Mouse (Mus musculus) macrophage (primary cell): Measurements from ENCODE around the gene Celsr1. TPM values are rescaled to one million over a fixed set of nuclear protein-coding genes. Genes with fewer than 3 reads are reported as not detected.

Experiments
- H3K27ac ChIP-seq: fragments of 350-480 bp; formaldehyde crosslinking; 2 replicates; pipeline ENCODE4 v1.9.0; 2021
- H3K36me3 ChIP-seq: fragments of 350-480 bp; formaldehyde crosslinking; 2 replicates; pipeline ENCODE4 v1.9.0; 2021; ENCODE audit errors: inconsistent target
- H3K4me3 ChIP-seq: fragments of 350-480 bp; formaldehyde crosslinking; 2 replicates; pipeline ENCODE4 v1.9.0; 2021; ENCODE audit errors: inconsistent target
- H3K79me2 ChIP-seq: fragments of 350-480 bp; formaldehyde crosslinking; 2 replicates; pipeline ENCODE4 v1.9.0; 2021; ENCODE audit errors: inconsistent target
- WGBS: methylation state at CpG from one replicate; pipeline ENCODE4 v1.1.7; 2026; ENCODE audit warnings: inconsistent platforms; ENCODE audit not compliant: missing documents; 5-methylcytosine and 5-hydroxymethylcytosine counted together
- polyA plus RNA-seq: library from polyadenylated mRNA; stranded (reverse); fragments of 250-400 nt; gene quantifications from 3 replicates; pipeline ENCODE4 v1.2.4, GENCODE M21; 2018; ENCODE audit warnings: inconsistent platforms

Celsr1 gene
- polyA plus RNA-seq, 1 experiment from 2014 or later, result not detected

GRCm38 (mm10) chr15:85953458-85953857 lies 80.1 kb downstream of the Celsr1 start:
- no peak overlapping the region for H3K27ac ChIP-seq
- H3K4me3 ChIP-seq, result no peak overlapping the region
- WGBS, result 47% methylated on average over 6 of the region's 6 CpGs
- no peaks in the 10 kb centered on the region for H3K79me2 ChIP-seq
- H3K36me3 ChIP-seq, result no peaks in the 10 kb centered on the region

DNA sequence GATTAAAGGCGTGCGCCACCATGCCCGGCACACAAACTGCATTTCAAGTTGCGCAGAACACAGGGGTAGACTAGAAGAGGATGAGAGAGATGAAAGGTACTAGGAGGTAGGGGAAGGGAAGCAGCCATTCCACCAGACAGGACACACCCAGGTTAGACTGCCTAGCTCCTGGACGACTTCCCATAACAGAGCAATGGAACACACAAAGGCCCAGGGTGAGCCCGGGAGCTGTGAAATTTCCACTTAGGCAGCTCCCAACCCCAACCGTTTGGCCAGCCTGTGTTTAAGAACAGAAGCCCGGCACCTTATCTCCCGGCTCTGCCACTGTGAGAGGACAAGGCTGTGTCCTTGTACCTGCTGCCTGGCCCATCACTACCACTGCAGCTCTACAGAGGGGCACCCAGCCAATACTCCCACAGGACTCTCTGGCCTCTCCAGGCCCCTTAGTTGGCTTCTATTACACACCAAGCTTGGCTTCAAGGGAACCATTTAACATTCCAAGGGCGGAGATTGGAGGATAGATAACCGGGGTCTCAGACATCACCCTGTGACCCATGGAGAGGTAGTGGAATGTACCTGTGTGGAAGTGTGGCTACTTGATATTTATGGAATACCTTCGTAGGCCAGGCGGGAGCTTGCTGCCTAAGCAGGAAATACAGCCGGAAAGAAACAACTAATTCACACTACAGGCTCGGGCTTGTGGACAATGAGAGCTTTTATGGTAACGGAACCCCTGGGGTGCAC lies 84.0 kb downstream of the Celsr1 start:
- WGBS, result 94% methylated on average over 16 of the region's 16 CpGs

GRCm38 (mm10) chr15:85947967-85948366 lies 85.6 kb downstream of the Celsr1 start:
- 91% methylated on average over 8 of the region's 8 CpGs for WGBS
- H3K27ac ChIP-seq, result no peak overlapping the region
- H3K4me3 ChIP-seq, result no peak overlapping the region

More for the DNA sequence above, 84.0 kb downstream of the Celsr1 start:
- H3K79me2 ChIP-seq, result no peaks in the 10 kb centered on the region
- no peak overlapping the region for H3K4me3 ChIP-seq
- no peaks in the 10 kb centered on the region for H3K36me3 ChIP-seq
- no peak overlapping the region for H3K27ac ChIP-seq

GRCm38 (mm10) chr15:85947541-85947940 lies 86.0 kb downstream of the Celsr1 start:
- Histone ChIP-seq H3K27ac (no peak overlapping the region), H3K36me3 (no peaks in the 10 kb centered on the region), H3K4me3 (no peak overlapping the region), H3K79me2 (no peaks in the 10 kb centered on the region)
- 82% methylated on average over 8 of the region's 9 CpGs for WGBS

More at GRCm38 (mm10) chr15:85947967-85948366, 85.6 kb downstream of the Celsr1 start:
- no peaks in the 10 kb centered on the region for H3K79me2 ChIP-seq
- no peaks in the 10 kb centered on the region for H3K36me3 ChIP-seq

- Histone ChIP-seq H3K4me3 (no peak overlapping the region), H3K79me2 (no peaks in the 10 kb centered on the region), H3K36me3 (no peaks in the 10 kb centered on the region), H3K27ac (no peak overlapping the region)
- WGBS, result 73% methylated on average over 5 of the region's 5 CpGs
Measured at GRCm38 (mm10) chr15:85935627-85936049, 97.9 kb downstream of the Celsr1 start.

GRCm38 (mm10) chr15:85928161-85928560 lies 105.4 kb downstream of the Celsr1 start:
- no peaks in the 10 kb centered on the region for H3K36me3 ChIP-seq
- no peak overlapping the region for H3K4me3 ChIP-seq
- no peaks in the 10 kb centered on the region for H3K79me2 ChIP-seq
- H3K27ac ChIP-seq, result no peak overlapping the region
- WGBS, result 95% methylated on average over 12 of the region's 12 CpGs

GRCm38 (mm10) chr15:85921855-85922254 lies 111.7 kb downstream of the Celsr1 start:
- Histone ChIP-seq H3K27ac (no peak overlapping the region), H3K4me3 (no peak overlapping the region), H3K36me3 (no peaks in the 10 kb centered on the region), H3K79me2 (no peaks in the 10 kb centered on the region)
- 93% methylated on average over 11 of the region's 11 CpGs for WGBS

- WGBS, result 92% methylated on average over 8 of the region's 8 CpGs
- H3K79me2 ChIP-seq, result no peaks in the 10 kb centered on the region
Measured at GRCm38 (mm10) chr15:85919892-85920248, 113.7 kb downstream of the Celsr1 start.

DNA sequence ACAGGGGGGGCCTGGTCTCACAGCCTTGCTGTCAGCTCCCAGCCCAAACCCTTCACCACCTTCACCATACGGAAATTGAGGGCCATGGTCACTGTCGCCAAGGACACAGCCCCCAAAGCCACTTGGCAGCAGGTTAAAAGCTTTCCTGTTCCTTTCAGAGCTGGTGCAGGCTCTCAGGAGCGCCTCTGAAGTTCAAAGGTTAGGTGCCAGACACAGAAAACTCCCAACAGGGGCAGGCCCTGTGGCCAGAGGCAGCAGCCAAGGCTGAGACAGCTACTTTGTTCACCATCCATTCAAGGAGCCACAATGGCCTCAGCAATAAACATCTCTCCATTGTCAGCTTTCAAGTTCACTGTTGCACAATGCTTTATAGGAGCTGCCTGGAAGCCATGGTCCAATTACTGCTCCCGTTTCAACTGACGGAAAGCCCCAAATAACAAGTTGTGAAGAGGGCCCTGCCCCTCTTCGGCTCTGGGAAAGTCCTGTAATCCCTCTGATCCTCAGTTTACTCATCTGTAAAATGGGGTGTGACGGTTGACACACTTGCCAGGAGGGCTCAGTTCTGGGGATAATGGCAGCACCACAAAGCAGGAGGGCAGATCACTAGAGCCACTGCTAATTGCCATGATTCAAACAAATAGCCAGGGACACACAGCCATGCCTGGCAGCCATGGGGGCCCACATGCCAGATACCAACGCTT lies 114.2 kb downstream of the Celsr1 start:
- Histone ChIP-seq H3K79me2 (no peaks in the 10 kb centered on the region), H3K4me3 (no peak overlapping the region), H3K27ac (no peak overlapping the region), H3K36me3 (no peaks in the 10 kb centered on the region)
- 88% methylated on average over 8 of the region's 8 CpGs for WGBS

More at GRCm38 (mm10) chr15:85919892-85920248, 113.7 kb downstream of the Celsr1 start:
- Histone ChIP-seq H3K27ac (no peak overlapping the region), H3K4me3 (no peak overlapping the region), H3K36me3 (no peaks in the 10 kb centered on the region)

- Histone ChIP-seq H3K36me3 (no peaks in the 10 kb centered on the region), H3K27ac (no peak overlapping the region), H3K79me2 (no peaks in the 10 kb centered on the region), H3K4me3 (no peak overlapping the region)
- WGBS, result 49% methylated on average over 2 of the region's 2 CpGs
Measured at GRCm38 (mm10) chr15:85913605-85914004, 120.0 kb downstream of the Celsr1 start.

DNA sequence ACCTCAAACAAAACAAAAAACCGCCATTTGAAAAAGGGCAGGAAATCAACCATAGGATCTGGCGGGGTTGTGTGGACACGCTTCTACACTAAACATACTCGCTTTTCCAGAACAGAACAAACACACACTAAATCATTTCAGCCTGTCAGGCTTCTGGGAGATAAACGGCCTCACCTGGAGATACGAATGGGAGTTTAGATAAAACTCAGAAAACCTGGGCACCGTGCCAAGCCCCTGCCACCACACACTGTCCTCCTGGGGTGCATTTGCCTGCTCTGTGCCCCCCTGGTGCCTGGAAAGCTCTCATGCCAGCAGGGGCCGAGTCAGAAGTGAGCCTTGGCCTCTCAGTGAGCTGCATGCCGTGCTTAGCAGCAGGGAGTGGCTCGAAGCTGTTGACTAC lies 123.6 kb downstream of the Celsr1 start:
- Histone ChIP-seq H3K79me2 (no peaks in the 10 kb centered on the region), H3K4me3 (no peak overlapping the region), H3K27ac (no peak overlapping the region), H3K36me3 (no peaks in the 10 kb centered on the region)
- WGBS, result 51% methylated on average over 10 of the region's 10 CpGs

DNA sequence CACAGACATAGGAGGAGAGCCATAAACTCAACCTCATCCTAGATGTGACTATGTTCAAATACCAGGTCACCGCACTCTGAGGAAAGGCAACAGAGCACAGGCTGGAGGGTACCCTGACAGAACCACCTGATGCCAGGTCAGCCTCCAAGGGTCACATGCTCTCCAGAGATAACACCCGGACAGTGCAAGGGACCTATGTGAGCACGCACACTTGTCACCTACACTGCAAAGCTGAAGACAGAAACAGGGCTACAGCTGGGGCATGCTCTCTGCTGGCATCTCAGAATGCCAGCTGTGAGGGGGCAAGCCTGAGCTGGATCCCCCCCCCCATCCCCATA lies 124.1 kb downstream of the Celsr1 start:
- no peak overlapping the region for H3K4me3 ChIP-seq
- no peaks in the 10 kb centered on the region for H3K79me2 ChIP-seq
- no peak overlapping the region for H3K27ac ChIP-seq
- 83% methylated on average over 3 of the region's 3 CpGs for WGBS
- H3K36me3 ChIP-seq, result no peaks in the 10 kb centered on the region

DNA sequence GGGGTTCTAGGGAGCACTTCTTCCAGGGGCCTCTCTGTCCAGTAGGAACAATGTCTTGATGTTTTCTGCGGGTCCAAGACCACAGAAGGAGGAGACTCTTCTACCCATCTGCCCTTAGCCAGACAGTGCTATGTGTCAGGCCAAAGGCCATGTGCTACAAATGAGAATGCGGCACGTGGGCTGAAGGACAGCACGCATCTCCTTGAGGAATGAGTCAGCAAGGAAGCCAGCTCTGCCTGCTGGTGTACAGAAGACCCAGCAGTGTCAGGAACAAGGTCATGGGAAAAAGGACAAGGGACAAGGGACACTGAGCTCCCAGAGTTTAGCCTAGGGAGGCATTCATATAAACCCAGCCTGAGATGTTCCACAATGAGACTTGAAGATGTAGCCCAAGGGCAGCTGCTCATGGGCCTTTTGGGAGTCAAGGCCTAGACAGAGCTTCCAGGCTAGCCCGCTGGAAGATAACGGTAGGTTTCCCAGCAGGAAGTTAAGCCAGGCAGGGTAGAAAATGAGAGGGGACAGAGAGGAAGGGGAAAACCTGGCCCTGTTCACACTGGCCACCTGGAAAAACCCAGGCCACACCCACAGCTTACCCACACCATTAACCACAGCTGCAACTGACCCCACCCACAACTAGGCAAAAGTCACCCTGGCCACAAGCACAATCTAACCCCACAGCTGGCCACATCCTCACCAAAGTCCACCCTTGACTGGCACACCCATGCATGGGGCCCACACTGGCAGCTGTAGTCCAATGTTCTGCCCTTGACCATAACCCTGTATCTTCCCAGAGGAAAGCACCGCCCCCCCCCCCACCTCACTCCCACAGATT lies 124.7 kb downstream of the Celsr1 start:
- no peaks in the 10 kb centered on the region for H3K36me3 ChIP-seq
- 60% methylated on average over 6 of the region's 7 CpGs for WGBS

GRCm38 (mm10) chr15:85903826-85904225 lies 129.8 kb downstream of the Celsr1 start:
- H3K27ac ChIP-seq, result no peak overlapping the region
- 82% methylated on average over 8 of the region's 8 CpGs for WGBS
- H3K36me3 ChIP-seq, result no peaks in the 10 kb centered on the region
- H3K4me3 ChIP-seq, result no peak overlapping the region
- no peaks in the 10 kb centered on the region for H3K79me2 ChIP-seq

More for the DNA sequence above, 124.7 kb downstream of the Celsr1 start:
- no peak overlapping the region for H3K27ac ChIP-seq
- no peak overlapping the region for H3K4me3 ChIP-seq
- no peaks in the 10 kb centered on the region for H3K79me2 ChIP-seq

GRCm38 (mm10) chr15:85902505-85902904 lies 131.1 kb downstream of the Celsr1 start:
- WGBS, result 81% methylated on average over 10 of the region's 10 CpGs
- peaks cover 3% of the 10 kb centered on the region; the same call in 1 of the 2 replicates for H3K36me3 ChIP-seq

More at GRCm38 (mm10) chr15:85902505-85902904, 131.1 kb downstream of the Celsr1 start:
- H3K4me3 ChIP-seq, result no peak overlapping the region
- no peak overlapping the region for H3K27ac ChIP-seq
- H3K79me2 ChIP-seq, result no peaks in the 10 kb centered on the region
